Mouse (Mus musculus) R1 (cell line): ENCODE measurements around the gene Dtd1.

Experiments used
- DNase-seq: peaks from one replicate; pipeline ENCODE4 v3.0.0-alpha.2; 2018; ENCODE audit warnings: low read depth, low spot score

Dtd1 gene

GRCm38 (mm10) chr2:144768375-144769117, 168.8 kb downstream of the Dtd1 start:
- DNase-seq, result no peak

- no peak for DNase-seq
Measured at GRCm38 (mm10) chr2:144769118-144769496, 169.4 kb downstream of the Dtd1 start.

DNA sequence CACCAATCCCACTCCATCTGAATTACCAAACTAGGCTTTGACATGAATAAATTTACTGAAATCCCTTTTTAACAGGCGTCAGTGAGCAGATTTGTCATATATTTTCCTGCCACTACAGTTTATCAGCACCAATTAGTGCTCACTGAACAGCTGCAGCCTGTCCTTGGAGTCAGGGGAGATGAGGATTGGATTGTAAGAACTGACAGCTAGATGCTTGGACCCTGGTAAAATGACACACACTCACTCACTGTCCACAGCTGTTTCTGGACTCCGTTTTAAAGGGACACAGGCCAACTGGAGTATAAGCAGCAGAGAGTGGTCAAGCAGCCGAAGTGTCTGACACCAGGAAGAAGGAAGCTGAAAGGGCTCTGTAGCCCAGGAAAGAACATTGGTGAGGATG, 169.9 kb downstream of the Dtd1 start:
- no peak for DNase-seq

DNA sequence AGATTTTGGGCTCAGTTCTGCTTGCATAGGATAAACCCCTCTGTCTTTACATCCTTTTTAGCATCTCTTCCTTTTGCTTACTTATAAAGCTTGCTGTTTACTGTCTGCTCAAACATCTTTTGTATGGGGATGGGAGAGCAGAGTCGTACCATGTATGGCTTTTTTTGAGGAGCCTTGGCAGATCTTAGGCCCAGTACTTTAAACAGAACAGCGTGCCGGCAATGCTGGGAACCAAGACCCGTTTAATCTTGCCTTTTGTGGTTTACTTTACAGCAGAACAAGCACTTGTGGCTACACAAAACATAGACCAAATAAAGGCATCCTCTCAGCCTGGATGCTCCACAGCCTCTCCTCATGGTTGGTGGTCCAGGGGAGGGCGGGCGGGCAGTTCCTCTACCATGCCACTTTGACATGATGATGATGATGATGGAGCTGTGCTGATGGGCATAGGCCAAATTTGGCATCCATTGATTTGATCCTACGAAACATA, 170.8 kb downstream of the Dtd1 start:
- DNase-seq, result no peak

GRCm38 (mm10) chr2:144771841-144772240, 172.1 kb downstream of the Dtd1 start:
- DNase-seq, result no peak

DNA sequence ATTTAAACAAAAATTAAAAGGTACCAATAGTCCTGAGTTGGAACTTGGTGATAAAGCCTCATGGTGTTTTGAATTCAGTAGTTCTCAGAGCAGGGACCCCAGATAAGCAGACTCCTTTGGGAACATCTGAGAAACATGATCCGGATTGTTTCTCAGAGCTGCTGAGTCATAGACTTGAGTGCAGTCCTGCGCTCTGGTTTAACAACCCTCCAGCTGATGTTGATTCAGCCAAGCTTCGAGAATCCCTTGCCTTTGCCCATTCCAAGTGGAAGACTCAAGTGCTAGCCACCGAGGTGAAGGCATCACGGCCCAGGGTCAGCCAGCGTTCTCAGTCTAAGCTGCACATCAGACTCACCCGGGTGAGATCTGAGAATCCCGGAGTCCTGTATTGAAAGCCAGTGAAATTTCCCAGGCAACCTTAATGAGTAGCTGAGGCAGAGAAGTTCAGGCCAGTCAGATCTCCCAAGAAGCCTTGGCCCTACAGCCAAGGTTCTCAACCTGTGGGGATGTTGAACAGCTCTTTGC, 175.0 kb downstream of the Dtd1 start:
- DNase-seq, result peak; percentile 7

DNA sequence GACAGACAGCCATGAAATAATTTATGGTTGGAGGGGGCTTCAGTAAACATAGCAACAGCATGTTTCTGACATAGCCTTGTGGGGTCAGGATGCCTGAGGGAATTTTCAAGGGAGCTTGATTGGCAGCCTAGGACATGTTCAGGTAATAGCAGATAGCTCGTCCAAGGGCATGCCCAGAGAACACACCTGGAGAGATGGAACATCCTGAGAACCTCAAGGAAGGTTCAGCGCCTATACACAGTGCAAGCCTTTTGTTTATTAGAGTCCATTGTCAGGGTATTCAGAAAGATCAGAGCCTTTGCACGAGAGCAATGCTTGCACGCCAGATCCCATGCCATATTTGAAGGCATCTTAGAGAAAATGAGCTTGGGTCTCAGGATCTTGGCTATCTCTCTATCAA, 175.9 kb downstream of the Dtd1 start:
- DNase-seq, result no peak

DNA sequence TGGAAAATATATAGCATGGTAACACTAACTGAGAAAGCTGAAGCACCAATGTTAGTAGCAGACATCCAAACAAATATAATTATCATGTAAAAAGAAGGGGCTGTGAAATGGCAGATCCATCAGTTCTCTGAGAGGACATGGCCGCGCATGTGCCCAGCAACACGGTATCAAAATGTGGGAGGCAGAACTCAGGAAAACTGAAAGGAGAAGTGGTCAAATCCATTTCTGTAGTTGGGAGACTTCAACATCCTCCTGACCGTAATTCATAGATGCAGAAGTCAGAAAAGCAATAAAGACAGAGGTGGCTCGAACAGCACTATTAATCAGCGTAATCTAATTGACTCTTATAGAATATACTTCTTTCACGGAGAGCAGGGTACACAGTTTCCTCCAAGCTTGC, 179.6 kb downstream of the Dtd1 start:
- no peak for DNase-seq

DNA sequence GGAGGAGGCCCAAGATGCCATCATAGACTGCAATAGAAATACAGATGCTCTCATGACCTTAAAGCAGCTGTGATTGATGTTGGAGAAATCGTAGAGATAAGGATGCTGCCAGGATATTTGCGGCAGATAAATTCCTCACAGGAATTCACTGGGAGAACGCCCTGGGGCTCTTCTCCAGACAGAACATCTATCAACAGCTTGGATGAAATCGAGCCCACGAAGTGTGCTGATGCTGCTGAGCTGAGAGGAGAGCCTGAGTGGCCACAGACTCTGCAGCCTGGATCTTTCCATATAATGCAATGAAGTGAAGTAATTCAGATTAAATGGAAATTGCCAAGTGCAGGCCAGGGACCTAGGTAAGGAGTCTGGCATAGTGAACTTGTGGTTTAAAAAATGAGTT, 181.0 kb downstream of the Dtd1 start:
- no peak for DNase-seq

DNA sequence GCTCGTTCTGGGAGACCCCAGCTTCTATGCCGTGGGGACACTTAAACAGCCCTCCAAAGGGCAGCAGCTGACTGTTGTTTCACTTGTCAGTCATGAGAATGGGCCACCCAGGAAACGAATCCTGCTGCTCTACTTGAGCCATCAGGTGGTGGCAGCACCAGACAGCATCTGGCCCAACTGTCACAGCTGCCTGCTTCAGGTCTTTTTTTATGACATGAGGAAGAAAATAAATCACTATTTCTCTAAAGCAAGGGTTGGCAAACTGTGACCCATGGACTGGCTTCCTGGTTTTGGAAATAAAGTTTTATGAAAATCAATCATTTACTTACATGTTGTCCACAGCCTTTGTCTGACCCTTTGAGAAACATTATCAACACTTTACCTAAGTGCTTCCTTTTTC, 182.2 kb downstream of the Dtd1 start:
- DNase-seq, result no peak

DNA sequence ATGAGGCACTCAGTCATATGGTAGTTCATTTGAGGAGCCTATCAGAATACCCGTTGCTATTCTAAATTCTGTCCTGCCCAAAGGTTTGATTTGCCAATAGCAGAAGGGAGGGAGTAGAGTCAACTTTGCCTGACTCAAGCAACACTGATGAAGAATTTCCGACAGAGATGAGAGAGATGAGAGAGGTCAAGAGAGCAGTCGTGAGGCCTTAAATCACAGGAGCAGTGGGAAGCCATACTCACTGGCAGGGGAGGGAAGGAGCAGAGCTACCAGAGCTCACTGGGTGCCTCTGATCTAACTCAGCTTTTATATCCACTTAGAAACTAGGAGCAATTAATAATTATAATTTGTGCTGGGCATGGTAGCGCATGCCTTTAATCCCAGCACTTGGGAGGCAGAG, 182.8 kb downstream of the Dtd1 start:
- no peak for DNase-seq

DNA sequence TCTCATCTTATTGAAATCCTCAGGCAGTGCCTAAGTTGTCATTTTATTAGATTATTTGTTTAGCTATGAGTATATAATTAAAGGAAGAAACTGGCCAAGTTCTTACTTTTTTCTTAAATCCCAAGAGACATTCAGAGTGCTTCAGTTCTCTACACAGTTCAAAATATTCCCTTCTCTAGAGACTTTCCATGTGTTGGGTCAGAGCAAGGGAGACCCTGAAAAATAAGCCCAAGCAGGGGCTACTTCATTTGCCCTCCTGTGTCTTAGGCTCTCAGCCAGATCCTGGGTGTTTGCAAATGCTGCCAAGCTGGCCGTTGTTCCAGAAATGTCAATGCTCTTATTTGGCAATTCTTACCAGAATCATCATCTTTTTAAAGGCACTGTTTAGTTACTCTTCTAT, 183.5 kb downstream of the Dtd1 start:
- DNase-seq, result no peak

GRCm38 (mm10) chr2:144783831-144784230, 184.1 kb downstream of the Dtd1 start:
- DNase-seq, result no peak

GRCm38 (mm10) chr2:144791671-144792294, 192.1 kb downstream of the Dtd1 start:
- no peak for DNase-seq

GRCm38 (mm10) chr2:144797515-144797914, 197.8 kb downstream of the Dtd1 start:
- no peak for DNase-seq

DNA sequence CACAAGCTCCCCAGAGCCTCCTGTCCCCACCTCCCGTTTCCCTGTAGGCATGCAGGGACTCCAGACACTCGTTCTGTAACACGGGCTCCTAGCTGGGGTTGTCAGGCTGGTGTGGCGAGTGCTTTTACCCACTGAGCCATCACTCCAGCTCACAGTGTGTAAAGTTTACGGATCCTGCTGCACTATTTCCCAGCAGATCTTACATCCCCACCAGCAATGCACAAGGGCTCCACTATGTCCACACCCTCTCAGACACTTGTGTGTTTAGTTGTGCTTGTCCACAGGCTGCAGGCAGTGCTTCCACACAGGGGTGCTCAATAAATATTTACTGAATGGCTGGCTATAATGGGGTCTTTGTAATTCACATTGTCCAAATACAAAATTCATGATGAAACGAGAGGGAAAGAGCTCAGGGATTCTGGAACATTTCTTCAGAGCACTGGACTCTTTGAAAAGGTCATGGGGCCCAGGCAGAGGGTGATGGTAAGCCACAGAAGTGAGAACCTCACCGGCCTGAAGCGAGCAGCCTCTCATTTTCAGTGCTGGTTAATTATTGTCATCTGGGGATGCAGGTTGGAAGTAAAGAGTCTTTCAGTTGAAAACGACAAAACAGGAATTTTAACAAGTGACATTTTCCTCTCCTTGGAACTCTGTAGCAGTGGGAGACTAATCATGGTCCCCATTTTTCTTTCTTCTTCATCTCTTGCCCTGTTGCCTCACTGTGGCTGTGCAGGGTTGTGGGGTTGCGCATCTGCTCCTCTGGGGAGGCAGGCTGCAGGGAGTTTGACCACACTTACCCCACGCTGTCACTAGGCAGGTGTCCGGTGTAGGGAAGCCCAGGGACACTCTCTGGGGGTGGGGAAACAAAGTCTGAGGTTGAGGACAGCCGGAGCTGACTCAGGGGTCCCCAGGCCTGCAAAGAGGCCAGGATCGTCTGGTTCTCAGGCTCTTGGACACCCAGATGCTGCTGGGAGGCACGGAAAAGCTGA, 208.4 kb downstream of the Dtd1 start:
- no peak for DNase-seq
